Mouse (Mus musculus) CH12.LX (cell line): ENCODE measurements at regions not wholly inside any gene's neighbourhood (a gene's known extent, or its start where the extent isn't known, plus 50 kb on each side); places are given as distances from the start of the nearest gene placed in this dataset.
"Not testable (repeated sequence)": the region's sequence is repeated elsewhere in the genome, so short reads cannot be mapped to it uniquely, and the experiment has no call there.

ENCODE experiments used
- DNase-seq: peaks from one replicate; pipeline ENCODE4 v3.0.0-alpha.2; 2013; ENCODE audit errors: extremely low read depth
- H3K27ac ChIP-seq: 2 replicates; pipeline ENCODE4 v1.5.1; 2012; ENCODE audit warnings: low read depth, mild to moderate bottlenecking, control low read depth, moderate library complexity; ENCODE audit not compliant: insufficient read depth
- H3K27me3 ChIP-seq: replicated peaks from 2 replicates; pipeline ENCODE3; 2012; ENCODE audit warnings: inconsistent platforms
- H3K36me3 ChIP-seq, 2 experiments: replicated peaks in 1 of 2; 2 replicates each; pipeline versions ENCODE3 to v1.6.1; 2012; ENCODE audit warnings: inconsistent platforms in 1 of 2, low read length in 1 of 2, mild to moderate bottlenecking in 1 of 2, mixed read lengths in 1 of 2, moderate library complexity in 1 of 2; ENCODE audit not compliant: control insufficient read depth in 1 of 2, insufficient read depth in 1 of 2
- H3K4me1 ChIP-seq, 2 experiments: 2 replicates each; pipeline ENCODE4 v1.6.1; 2012; ENCODE audit warnings: inconsistent platforms in 1 of 2, moderate library complexity in 1 of 2; ENCODE audit not compliant: insufficient read depth in 2 of 2, control insufficient read depth in 1 of 2
- H3K4me2 ChIP-seq: 2 replicates; pipeline ENCODE4 v1.6.1; 2012; ENCODE audit warnings: low read depth, mild to moderate bottlenecking, control low read depth; ENCODE audit not compliant: poor library complexity, insufficient read depth, severe bottlenecking
- H3K4me3 ChIP-seq, 3 experiments: fragments of 150-350 bp in 1 of 3; sonication (generic) in 1 of 3; replicated peaks in 1 of 3; 2 replicates each; pipeline versions ENCODE3 to v1.5.1; 2011 to 2012; ENCODE audit warnings: low read depth in 2 of 3, low read length in 2 of 3, mild to moderate bottlenecking in 2 of 3, moderate library complexity in 2 of 3, control low read depth in 1 of 3, improper control_type of control experiment in 1 of 3, inconsistent platforms in 1 of 3, mixed read lengths in 1 of 3; ENCODE audit not compliant: poor library complexity in 1 of 3
- H3K79me2 ChIP-seq: replicated peaks from 2 replicates; pipeline ENCODE4 v1.6.1; 2012; ENCODE audit warnings: mild to moderate bottlenecking, moderate library complexity; ENCODE audit not compliant: control insufficient read depth, poor library complexity, insufficient read depth, severe bottlenecking; ENCODE audit errors: extremely low read depth
- H3K9ac ChIP-seq: 2 replicates; pipeline ENCODE4 v1.6.1; 2012; ENCODE audit warnings: low read depth, mild to moderate bottlenecking, control low read depth, moderate library complexity; ENCODE audit not compliant: insufficient read depth
- H3K9me3 ChIP-seq: replicated peaks from 2 replicates; pipeline ENCODE3; 2012; ENCODE audit warnings: low read length, inconsistent platforms, mixed read lengths
- BHLHE40 ChIP-seq: IDR thresholded peaks from 2 replicates; pipeline ENCODE4 v1.6.1; 2011; ENCODE audit warnings: mild to moderate bottlenecking, low read depth, low read length, improper control_type of control experiment
- CHD1 ChIP-seq: IDR thresholded peaks from 2 replicates; pipeline ENCODE4 v1.6.1; 2012; ENCODE audit warnings: low read depth, low read length, improper control_type of control experiment, inconsistent platforms
- CTCF ChIP-seq, 2 experiments: IDR thresholded peaks in 1 of 2; conservative IDR thresholded peaks in 1 of 2; 2 replicates each; pipeline ENCODE4 v1.5.1; 2011 to 2012; ENCODE audit warnings: low read depth in 2 of 2, low read length in 2 of 2, improper control_type of control experiment in 1 of 2, inconsistent platforms in 1 of 2, mild to moderate bottlenecking in 1 of 2, moderate library complexity in 1 of 2
- E2F4 ChIP-seq: IDR thresholded peaks from 2 replicates; pipeline ENCODE4 v1.6.1; 2011; ENCODE audit warnings: low read depth, low read length, improper control_type of control experiment; ENCODE audit not compliant: insufficient replicate concordance
- ELF1 ChIP-seq: IDR thresholded peaks from 2 replicates; pipeline ENCODE4 v1.6.1; 2014; ENCODE audit warnings: low read depth, mild to moderate bottlenecking, inconsistent platforms, low read length, improper control_type of control experiment
- EP300 ChIP-seq: IDR thresholded peaks from 2 replicates; pipeline ENCODE4 v1.6.1; 2011; ENCODE audit warnings: low read length, improper control_type of control experiment
- ETS1 ChIP-seq: conservative IDR thresholded peaks from 2 replicates; pipeline ENCODE4 v1.6.1; 2012; ENCODE audit warnings: low read depth, mild to moderate bottlenecking, inconsistent platforms, low read length, improper control_type of control experiment, moderate library complexity
- GABPA ChIP-seq: IDR thresholded peaks from 2 replicates; pipeline ENCODE4 v1.6.1; 2012; ENCODE audit warnings: low read depth, low read length, improper control_type of control experiment, inconsistent platforms; ENCODE audit not compliant: insufficient replicate concordance
- JUN ChIP-seq: IDR thresholded peaks from 2 replicates; pipeline ENCODE4 v1.6.1; 2011; ENCODE audit warnings: low read depth, mild to moderate bottlenecking, low read length, improper control_type of control experiment, moderate library complexity; ENCODE audit not compliant: insufficient read depth
- JUND ChIP-seq: conservative IDR thresholded peaks from 2 replicates; pipeline ENCODE4 v1.6.1; 2011; ENCODE audit warnings: low read depth, low read length, improper control_type of control experiment
- MAX ChIP-seq: IDR thresholded peaks from 2 replicates; pipeline ENCODE4 v1.6.1; 2011; ENCODE audit warnings: low read length, improper control_type of control experiment
- MEF2A ChIP-seq: IDR thresholded peaks from 2 replicates; pipeline ENCODE4 v1.6.1; 2014; ENCODE audit warnings: low read depth, mild to moderate bottlenecking, inconsistent platforms, low read length, improper control_type of control experiment, borderline replicate concordance
- MXI1 ChIP-seq: IDR thresholded peaks from 2 replicates; pipeline ENCODE4 v1.6.1; 2011; ENCODE audit warnings: mild to moderate bottlenecking, low read depth, low read length, improper control_type of control experiment
- MYC ChIP-seq: IDR thresholded peaks from 2 replicates; pipeline ENCODE4 v1.6.1; 2011; ENCODE audit warnings: low read depth, mild to moderate bottlenecking, improper control_type of control experiment, low read length
- NELFE ChIP-seq: IDR thresholded peaks from 2 replicates; pipeline ENCODE4 v1.6.1; 2011; ENCODE audit warnings: low read depth, low read length, improper control_type of control experiment
- POLR2A ChIP-seq: IDR thresholded peaks from 2 replicates; pipeline ENCODE4 v1.6.1; 2011; ENCODE audit warnings: low read depth, mild to moderate bottlenecking, improper control_type of control experiment, low read length
- POLR2AphosphoS2 ChIP-seq: IDR thresholded peaks from 2 replicates; pipeline ENCODE4 v1.6.1; 2011; ENCODE audit warnings: low read depth, low read length, improper control_type of control experiment
- RAD21 ChIP-seq: IDR thresholded peaks from 2 replicates; pipeline ENCODE4 v1.6.1; 2011; ENCODE audit warnings: low read depth, mild to moderate bottlenecking, low read length, improper control_type of control experiment, moderate library complexity
- RCOR1 ChIP-seq: conservative IDR thresholded peaks from 2 replicates; pipeline ENCODE4 v1.6.1; 2012; ENCODE audit warnings: low read depth, mild to moderate bottlenecking, inconsistent platforms, low read length, improper control_type of control experiment
- SMC3 ChIP-seq: IDR thresholded peaks from 2 replicates; pipeline ENCODE4 v1.6.1; 2011; ENCODE audit warnings: low read depth, low read length, improper control_type of control experiment
- TBP ChIP-seq: conservative IDR thresholded peaks from 2 replicates; pipeline ENCODE4 v1.6.1; 2011; ENCODE audit warnings: low read depth, low read length, improper control_type of control experiment
- UBTF ChIP-seq: IDR thresholded peaks from 2 replicates; pipeline ENCODE4 v1.6.1; 2012; ENCODE audit warnings: low read depth, mild to moderate bottlenecking, inconsistent platforms, low read length, improper control_type of control experiment, moderate library complexity
- USF2 ChIP-seq: conservative IDR thresholded peaks from 2 replicates; pipeline ENCODE4 v1.6.1; 2011; ENCODE audit warnings: low read depth, low read length, improper control_type of control experiment
- ZC3H11A ChIP-seq: IDR thresholded peaks from 2 replicates; pipeline ENCODE4 v1.6.1; 2012; ENCODE audit warnings: low read depth, mild to moderate bottlenecking, inconsistent platforms, low read length, improper control_type of control experiment
- ZKSCAN1 ChIP-seq: IDR thresholded peaks from 2 replicates; pipeline ENCODE4 v1.6.1; 2012; ENCODE audit warnings: low read depth, inconsistent platforms, low read length, improper control_type of control experiment, borderline replicate concordance
- ZNF384 ChIP-seq: IDR thresholded peaks from 2 replicates; pipeline ENCODE4 v1.6.1; 2012; ENCODE audit warnings: low read depth, low read length, improper control_type of control experiment, inconsistent platforms
- dilution Hi-C: fragments of 300-500 bp; cut with MboI; formaldehyde crosslinking; loops from 2 replicates; pipeline ENCODE4 v1.14.3; 2020; ENCODE audit warnings: low sequenced_read_pairs; ENCODE audit not compliant: extremely low pct_unique_long_range_greater_than_20kb, extremely low pct_ligation_motif_present
- in situ Hi-C: fragments of 300-500 bp; cut with MboI; formaldehyde crosslinking; loops from 3 replicates; pipeline ENCODE4 v1.14.3; 2019; ENCODE audit warnings: low sequenced_read_pairs, low pct_ligation_motif_present, low pct_unique_long_range_greater_than_20kb, mixed read lengths

DNA sequence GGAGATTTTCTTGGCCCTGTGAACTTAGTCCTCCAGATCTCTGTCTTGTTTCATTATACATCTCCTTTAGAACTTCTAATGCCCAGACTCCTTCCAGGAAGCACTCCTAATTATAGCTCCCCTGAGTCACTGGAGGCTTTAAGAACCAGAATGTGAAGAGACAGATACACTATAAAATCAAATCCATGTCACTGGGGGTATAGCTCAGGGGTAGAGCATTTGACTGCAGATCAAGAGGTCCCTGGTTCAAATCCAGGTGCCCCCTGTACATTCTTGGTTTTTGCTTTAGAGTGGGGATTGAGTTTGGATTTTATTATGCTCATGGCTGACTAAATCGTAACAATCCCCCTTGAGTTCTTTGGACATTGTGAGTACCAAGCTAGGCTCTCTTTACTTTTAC lies 62.4 kb upstream of the Acpp start:
- Histone ChIP-seq H3K27me3 (no peaks in the 10 kb centered on the region), H3K4me1 (0 out of 4 replicates have a peak, but pooled peaks cover 0 to 2% of the 10 kb centered on the region in 2 experiments), H3K27ac (no peak overlapping the region), H3K9ac (no peak overlapping the region), H3K4me2 (no peak overlapping the region), H3K4me3 (no peak overlapping the region), H3K36me3 (no peaks in the 10 kb centered on the region), H3K79me2 (no peaks in the 10 kb centered on the region), H3K9me3 (no peaks in the 10 kb centered on the region)
- TF ChIP-seq BHLHE40 (no peak), GABPA (no peak), TBP (peak; percentile 98), MEF2A (no peak), ZNF384 (no peak), ELF1 (peak; percentile 63; the same call in 1 of the 2 replicates), POLR2A (no peak), MYC (no peak)
- in situ Hi-C loops (no loop called here), dilution Hi-C loops (no loop called here)
- DNase-seq, result no peak

DNA sequence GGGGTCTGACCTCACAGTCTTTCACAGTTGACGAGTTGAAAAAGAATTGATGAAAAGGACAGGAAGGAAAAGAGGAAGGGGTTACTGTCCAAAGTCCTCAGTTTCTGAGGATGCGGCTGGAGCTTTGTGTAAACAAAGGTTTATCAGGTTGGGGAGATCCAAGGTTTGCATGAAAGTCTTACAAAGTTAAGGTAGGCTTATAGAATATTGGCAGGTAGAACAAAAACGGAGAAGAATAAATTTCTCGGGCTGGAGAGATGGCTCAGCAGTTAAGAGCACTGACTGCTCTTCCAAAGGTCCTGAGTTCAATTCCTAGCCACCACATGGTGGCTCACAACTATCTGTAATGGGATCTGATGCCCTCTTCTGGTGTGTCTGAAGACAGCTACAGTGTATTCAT lies 60.9 kb upstream of the Acpp start:
- 0 out of 2 replicates have a peak overlapping the region, but pooled peaks have one; percentile 6 for H3K4me2 ChIP-seq
- TF ChIP-seq CTCF (conservative IDR thresholded peaks at IDR 0.05 in 1 of 2, IDR thresholded peaks at IDR 0.05 in 1 of 2; ENCODE audit: low read depth in 2 of 2, low read length in 2 of 2), result peak in 1 of 2 experiments; percentile 11; a peak in 1 of 4 replicates
- H3K27me3 ChIP-seq, H3K79me2 ChIP-seq, H3K4me3 ChIP-seq, in situ Hi-C loops, H3K9ac ChIP-seq, H3K9me3 ChIP-seq, DNase-seq, dilution Hi-C loops, H3K36me3 ChIP-seq, H3K4me1 ChIP-seq, H3K27ac ChIP-seq: not testable (repeated sequence)

DNA sequence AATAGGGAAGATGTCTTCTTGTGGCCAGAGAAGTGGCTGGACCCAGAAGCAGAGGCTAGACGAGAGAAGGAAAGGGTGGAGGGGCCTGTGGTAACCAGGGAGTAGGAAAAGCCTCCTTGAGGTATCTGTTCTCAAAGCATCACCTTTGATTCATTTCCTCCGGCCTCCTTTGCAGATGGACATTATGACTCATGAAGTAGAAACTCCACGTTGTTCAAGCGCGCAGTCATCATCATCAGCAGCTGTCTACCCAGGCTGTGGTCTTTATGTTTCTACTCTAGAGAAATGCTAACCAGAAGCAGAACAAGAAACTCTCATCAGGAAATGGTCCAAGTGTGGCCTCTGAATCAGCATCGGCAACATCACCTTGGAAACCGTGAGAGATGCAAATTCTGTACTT lies 50.3 kb upstream of the Acpp start:
- Histone ChIP-seq H3K27ac (no peak overlapping the region), H3K27me3 (no peaks in the 10 kb centered on the region), H3K9ac (no peak overlapping the region), H3K4me1 (peaks cover 3 to 21% of the 10 kb centered on the region in 2 experiments), H3K4me3 (no peak overlapping the region), H3K36me3 (no peaks in the 10 kb centered on the region), H3K4me2 (no peak overlapping the region), H3K9me3 (no peaks in the 10 kb centered on the region), H3K79me2 (no peaks in the 10 kb centered on the region)
- DNase-seq, result peak; percentile 87
- dilution Hi-C loops (no loop called here), in situ Hi-C loops (loop anchor here (10.0 kb wide), 1 partner anchor 63 kb away; no protein-coding TSS in a partner anchor)
- TF ChIP-seq MYC (peak; percentile 84), USF2 (no peak), E2F4 (no peak), POLR2AphosphoS2 (no peak), SMC3 (no peak), CHD1 (no peak), ZNF384 (no peak), EP300 (peak; percentile 95), CTCF (conservative IDR thresholded peaks at IDR 0.05 in 1 of 2, IDR thresholded peaks at IDR 0.05 in 1 of 2; ENCODE audit: low read depth in 2 of 2, low read length in 2 of 2) (no peak), RCOR1 (peak; percentile 93; the same call in 1 of the 2 replicates), MXI1 (peak; percentile 68; the same call in 1 of the 2 replicates), NELFE (no peak), JUND (peak; percentile 93), MAX (peak; percentile 77), ELF1 (peak; percentile 44; the same call in 1 of the 2 replicates), UBTF (no peak), ZKSCAN1 (no peak), JUN (peak; percentile 89), ZC3H11A (no peak), ETS1 (peak; percentile 98), RAD21 (no peak)
